Mouse (Mus musculus) C2C12 (cell line): ENCODE measurements around the gene Tjap1.

ENCODE experiments used
- CTCF ChIP-seq: IDR thresholded peaks from one replicate; pipeline ENCODE4 v1.5.1; 2011; ENCODE audit not compliant: control insufficient read depth, insufficient read depth, insufficient read length
- MAX ChIP-seq: IDR thresholded peaks from one replicate; pipeline ENCODE4 v1.6.1; 2011; ENCODE audit warnings: mild to moderate bottlenecking, control low read depth
- MYOG ChIP-seq: IDR thresholded peaks from one replicate; pipeline ENCODE4 v1.6.1; 2011; ENCODE audit not compliant: control insufficient read depth, insufficient read length; ENCODE audit errors: extremely low read depth

- no peak for TF ChIP-seq MAX
- no peak for TF ChIP-seq CTCF
- no peak for TF ChIP-seq MYOG
Measured at GRCm38 (mm10) chr17:46297028-46297363, 14.2 kb upstream of the Tjap1 start.
